Mouse (Mus musculus) heart, embryonic 15.5 days (tissue): ENCODE results near the gene Grcc10. TPM values are rescaled to one million over a fixed set of nuclear protein-coding genes. Genes with fewer than 3 reads are reported as not detected.

Experiments used
- ATAC-seq: fragments of 200-750 bp; cut with Nextera tagmentation; replicated peaks from 2 replicates; pipeline ENCODE4 v1.8.0; 2017; ENCODE audit warnings: low read depth, moderate TSS enrichment; ENCODE audit not compliant: insufficient number of reproducible peaks, insufficient read depth, low FRiP score
- H3K27ac ChIP-seq: fragments of 300-500 bp; sonication (generic); 2 replicates; pipeline ENCODE4 v1.5.1; 2015; ENCODE audit warnings: mild to moderate bottlenecking, inconsistent platforms
- H3K27me3 ChIP-seq: fragments of 300-500 bp; sonication (generic); 2 replicates; pipeline ENCODE4 v1.6.1; 2015; ENCODE audit warnings: inconsistent platforms
- H3K36me3 ChIP-seq: fragments of 300-500 bp; sonication (generic); 2 replicates; pipeline ENCODE4 v1.6.1; 2015; ENCODE audit warnings: mild to moderate bottlenecking, inconsistent platforms
- H3K4me1 ChIP-seq: fragments of 300-500 bp; sonication (generic); replicated peaks from 2 replicates; pipeline ENCODE4 v1.6.1; 2015; ENCODE audit warnings: inconsistent platforms
- H3K4me2 ChIP-seq: fragments of 300-500 bp; sonication (generic); 2 replicates; pipeline ENCODE4 v1.6.1; 2015; ENCODE audit warnings: inconsistent platforms, mild to moderate bottlenecking, moderate library complexity
- H3K4me3 ChIP-seq: fragments of 300-500 bp; sonication (generic); 2 replicates; pipeline ENCODE4 v1.5.1; 2015; ENCODE audit warnings: mild to moderate bottlenecking, inconsistent platforms
- H3K9ac ChIP-seq: fragments of 300-500 bp; sonication (generic); 2 replicates; pipeline ENCODE4 v1.6.1; 2015; ENCODE audit warnings: mild to moderate bottlenecking, inconsistent platforms
- H3K9me3 ChIP-seq: fragments of 300-500 bp; sonication (generic); replicated peaks from 2 replicates; pipeline ENCODE4 v1.6.1; 2016; ENCODE audit warnings: inconsistent platforms
- WGBS: fragments of 180-500 bp; shearing (Covaris S2); methylation state at CpG from one replicate; pipeline ENCODE4 v1.1.7; 2015; ENCODE audit warnings: mixed read lengths; 5-methylcytosine and 5-hydroxymethylcytosine counted together
- polyA plus RNA-seq: library from polyadenylated mRNA; unstranded; fragments of >200 nt; fragmentation: Nextera tagmentation; extraction: Ambion mirVana; gene quantifications from 2 replicates; pipeline ENCODE4 v1.2.1, GENCODE M21; 2015

The Grcc10 gene
- polyA plus RNA-seq, 1 experiment from 2014 or later, result 416 TPM

- no peaks in the 10 kb centered on the region for H3K9me3 ChIP-seq
- WGBS, result under 1% methylated on average over 49 of the region's 54 CpGs
- no peak within 1 kb of the TSS for H3K27ac ChIP-seq
- ATAC-seq, result peak; percentile 79
- H3K36me3 ChIP-seq, result no peaks in the 10 kb centered on the region
- H3K4me2 ChIP-seq, result peak within 1 kb of the TSS; percentile 94
- H3K4me1 ChIP-seq, result peaks cover 28% of the 10 kb centered on the region
- peak within 1 kb of the TSS; percentile 55 for H3K4me3 ChIP-seq
- peaks cover 11% of the 10 kb centered on the region; the same call in 1 of the 2 replicates for H3K27me3 ChIP-seq
- H3K9ac ChIP-seq, result peak within 1 kb of the TSS; percentile 25
Measured at GRCm38 (mm10) chr6:124769101-124769765, 28.1 kb upstream of the Grcc10 start, which contains the start of gene Eno2. Gene Eno2 (minus strand): TSS chr6:124769673.

GRCm38 (mm10) chr6:124768704-124769044, 27.5 kb upstream of the Grcc10 start:
- Histone ChIP-seq H3K27me3 (peaks cover 11% of the 10 kb centered on the region; the same call in 1 of the 2 replicates), H3K9ac (peak overlapping the region; percentile 25; the same call in 1 of the 2 replicates), H3K4me3 (peak overlapping the region; percentile 55), H3K36me3 (no peaks in the 10 kb centered on the region), H3K27ac (no peak overlapping the region), H3K4me1 (peaks cover 28% of the 10 kb centered on the region), H3K4me2 (peak overlapping the region; percentile 94), H3K9me3 (no peaks in the 10 kb centered on the region)
- WGBS, result 8% methylated on average over 9 of the region's 9 CpGs
- no peak for ATAC-seq

DNA sequence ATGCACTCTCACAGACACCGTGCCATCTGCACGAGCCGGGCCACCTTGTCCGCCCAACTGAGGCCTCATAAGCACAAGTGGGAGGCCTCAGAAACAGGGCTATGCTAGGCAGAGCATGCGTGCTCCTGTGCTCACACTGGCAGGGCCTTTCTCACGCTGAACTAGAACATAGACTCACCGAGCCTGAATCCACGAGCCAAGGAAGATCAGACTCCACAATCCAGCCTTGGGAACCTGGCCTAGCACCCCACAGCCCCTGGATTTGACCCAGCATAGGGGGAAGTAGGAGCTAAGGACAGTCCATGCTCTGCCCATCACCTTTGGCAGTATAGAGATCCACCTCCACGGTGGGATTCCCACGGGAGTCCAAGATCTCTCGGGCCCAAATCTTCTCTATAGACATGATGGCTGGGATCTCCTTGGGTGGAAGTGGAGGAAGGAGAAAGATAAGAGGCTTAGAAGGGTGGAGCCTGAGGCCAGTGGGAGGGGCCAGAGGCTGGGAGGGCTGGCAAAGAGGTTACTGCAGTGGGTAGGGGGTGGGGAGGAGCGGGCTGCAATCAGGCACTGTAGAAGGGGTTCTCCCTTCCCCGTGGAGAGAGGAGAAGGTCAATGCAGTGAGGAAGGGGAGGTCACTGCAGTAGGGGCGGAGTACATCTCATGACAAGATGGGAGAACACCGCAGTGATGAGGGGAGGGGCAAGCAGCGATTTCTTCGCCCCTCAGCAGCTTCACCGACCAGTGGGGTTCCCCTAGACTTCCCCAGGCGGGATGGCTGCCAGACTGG, 26.9 kb upstream of the Grcc10 start:
- 33% methylated on average over 19 of the region's 19 CpGs for WGBS
- H3K9me3 ChIP-seq, result no peaks in the 10 kb centered on the region
- ATAC-seq, result peak; percentile 40; the same call in 1 of the 2 replicates
- H3K9ac ChIP-seq, result no peak overlapping the region
- no peaks in the 10 kb centered on the region for H3K36me3 ChIP-seq
- H3K27me3 ChIP-seq, result peaks cover 11% of the 10 kb centered on the region; the same call in 1 of the 2 replicates
- H3K4me3 ChIP-seq, result peak overlapping the region; percentile 55
- H3K4me1 ChIP-seq, result peaks cover 28% of the 10 kb centered on the region
- H3K4me2 ChIP-seq, result peak overlapping the region; percentile 94
- no peak overlapping the region for H3K27ac ChIP-seq

DNA sequence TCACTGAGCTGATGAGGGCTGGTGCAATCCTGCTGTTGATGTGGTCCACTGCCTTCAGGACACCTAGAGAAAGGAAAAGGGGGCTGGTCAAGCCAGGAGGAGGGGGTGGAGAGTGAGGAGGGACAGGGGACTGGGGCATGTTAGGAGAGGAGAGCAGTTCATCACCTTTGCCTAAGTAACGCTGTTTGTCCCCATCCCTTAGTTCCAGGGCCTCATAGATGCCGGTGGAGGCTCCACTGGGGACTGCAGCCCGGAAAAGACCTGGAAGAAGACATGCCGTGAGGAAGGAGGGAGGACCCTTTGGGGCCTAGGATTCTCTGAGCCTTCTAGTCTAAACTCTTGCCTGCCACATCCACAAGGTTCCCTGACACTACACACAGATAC, 26.4 kb upstream of the Grcc10 start:
- Histone ChIP-seq H3K36me3 (no peaks in the 10 kb centered on the region), H3K9me3 (no peaks in the 10 kb centered on the region), H3K27me3 (peaks cover 11% of the 10 kb centered on the region; the same call in 1 of the 2 replicates), H3K9ac (no peak overlapping the region), H3K4me3 (no peak overlapping the region), H3K27ac (no peak overlapping the region), H3K4me2 (no peak overlapping the region), H3K4me1 (peaks cover 28% of the 10 kb centered on the region)
- WGBS, result 57% methylated on average over 4 of the region's 4 CpGs
- no peak for ATAC-seq

- 80% methylated on average over 7 of the region's 7 CpGs for WGBS
- H3K9me3 ChIP-seq, result no peaks in the 10 kb centered on the region
- no peak for ATAC-seq
- peaks cover 11% of the 10 kb centered on the region; the same call in 1 of the 2 replicates for H3K27me3 ChIP-seq
- H3K9ac ChIP-seq, result no peak overlapping the region
- no peak overlapping the region for H3K4me3 ChIP-seq
- peaks cover 28% of the 10 kb centered on the region for H3K4me1 ChIP-seq
- H3K27ac ChIP-seq, result no peak overlapping the region
- no peak overlapping the region for H3K4me2 ChIP-seq
- H3K36me3 ChIP-seq, result no peaks in the 10 kb centered on the region
Measured at GRCm38 (mm10) chr6:124765951-124766350, 24.8 kb upstream of the Grcc10 start.

- ATAC-seq, result no peak; the same call in 1 of the 2 replicates
- peak overlapping the region; percentile 13 for H3K4me3 ChIP-seq
Measured at GRCm38 (mm10) chr6:124759259-124759658, 18.1 kb upstream of the Grcc10 start.

DNA sequence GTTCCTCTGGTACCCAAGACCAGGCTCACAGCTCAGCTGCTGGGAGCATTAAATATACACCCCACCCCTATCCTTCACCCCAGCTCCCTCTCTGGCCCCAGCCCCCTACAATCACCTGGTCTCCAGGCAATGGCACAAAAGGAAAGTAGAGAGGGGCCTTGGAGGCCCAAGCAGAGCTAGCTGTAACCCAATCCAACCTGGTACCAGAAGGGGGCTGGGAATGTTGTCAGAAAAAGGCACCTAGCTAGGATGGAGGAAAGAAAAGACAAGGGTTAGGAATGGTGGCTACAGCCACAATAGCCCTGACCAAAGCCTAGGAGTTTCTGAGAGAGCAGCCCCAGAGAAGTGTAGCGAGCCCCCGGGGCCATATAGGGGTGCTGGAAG, 17.7 kb upstream of the Grcc10 start:
- no peaks in the 10 kb centered on the region for H3K36me3 ChIP-seq
- WGBS, result 38% methylated on average over 2 of the region's 2 CpGs
- no peaks in the 10 kb centered on the region for H3K27me3 ChIP-seq
- H3K27ac ChIP-seq, result peak overlapping the region; percentile 96
- H3K4me1 ChIP-seq, result peaks cover 45% of the 10 kb centered on the region
- H3K4me3 ChIP-seq, result peak overlapping the region; percentile 13
- H3K9ac ChIP-seq, result peak overlapping the region; percentile 26; the same call in 1 of the 2 replicates
- no peak for ATAC-seq
- H3K4me2 ChIP-seq, result peak overlapping the region; percentile 87
- H3K9me3 ChIP-seq, result no peaks in the 10 kb centered on the region

More at GRCm38 (mm10) chr6:124759259-124759658, 18.1 kb upstream of the Grcc10 start:
- H3K4me2 ChIP-seq, result peak overlapping the region; percentile 87
- no peaks in the 10 kb centered on the region for H3K27me3 ChIP-seq
- H3K36me3 ChIP-seq, result no peaks in the 10 kb centered on the region
- H3K4me1 ChIP-seq, result peaks cover 41% of the 10 kb centered on the region
- peak overlapping the region; percentile 96 for H3K27ac ChIP-seq
- peak overlapping the region; percentile 26; the same call in 1 of the 2 replicates for H3K9ac ChIP-seq
- 1% methylated on average over 5 of the region's 5 CpGs for WGBS
- no peaks in the 10 kb centered on the region for H3K9me3 ChIP-seq

- WGBS, result 35% methylated on average over 5 of the region's 5 CpGs
- Histone ChIP-seq H3K9me3 (no peaks in the 10 kb centered on the region), H3K27ac (peak overlapping the region; percentile 96), H3K4me3 (peak overlapping the region; percentile 84), H3K9ac (peak overlapping the region; percentile 89), H3K27me3 (no peaks in the 10 kb centered on the region), H3K36me3 (no peaks in the 10 kb centered on the region), H3K4me2 (peak overlapping the region; percentile 87), H3K4me1 (peaks cover 48% of the 10 kb centered on the region)
- ATAC-seq, result no peak
Measured at GRCm38 (mm10) chr6:124757909-124758848, 17.0 kb upstream of the Grcc10 start.

- Histone ChIP-seq H3K27ac (peak overlapping the region; percentile 96), H3K4me1 (peaks cover 48% of the 10 kb centered on the region), H3K9ac (peak overlapping the region; percentile 89), H3K4me3 (peak overlapping the region; percentile 84), H3K4me2 (peak overlapping the region; percentile 87), H3K36me3 (no peaks in the 10 kb centered on the region), H3K27me3 (no peaks in the 10 kb centered on the region), H3K9me3 (no peaks in the 10 kb centered on the region)
- 15% methylated on average over 5 of the region's 5 CpGs for WGBS
- ATAC-seq, result no peak
Measured at GRCm38 (mm10) chr6:124757351-124757880, 16.2 kb upstream of the Grcc10 start.

- WGBS, result under 1% methylated on average over 49 of the region's 54 CpGs
Measured at GRCm38 (mm10) chr6:124756652-124757350, 15.6 kb upstream of the Grcc10 start.

More at GRCm38 (mm10) chr6:124756652-124757350, 15.6 kb upstream of the Grcc10 start:
- peak; percentile 78 for ATAC-seq
- peak overlapping the region; percentile 96 for H3K27ac ChIP-seq
- peak overlapping the region; percentile 84 for H3K4me3 ChIP-seq
- H3K36me3 ChIP-seq, result no peaks in the 10 kb centered on the region
- H3K9ac ChIP-seq, result peak overlapping the region; percentile 89
- H3K9me3 ChIP-seq, result no peaks in the 10 kb centered on the region
- peaks cover 48% of the 10 kb centered on the region for H3K4me1 ChIP-seq
- no peaks in the 10 kb centered on the region for H3K27me3 ChIP-seq
- H3K4me2 ChIP-seq, result peak overlapping the region; percentile 87
